Mouse (Mus musculus) hindbrain, postnatal 0 days (tissue): ENCODE data around the gene Fbxo9. TPM values are rescaled to one million over a fixed set of nuclear protein-coding genes. Genes with fewer than 3 reads are reported as not detected.

ENCODE experiments used
- ATAC-seq: fragments of 200-750 bp; cut with Nextera tagmentation; 2 replicates; pipeline ENCODE4 v1.8.0; 2017; ENCODE audit warnings: mild to moderate bottlenecking, moderate TSS enrichment, moderate library complexity
- DNase-seq: peaks from one replicate; pipeline ENCODE4 v3.0.0-alpha.2; 2015; ENCODE audit warnings: low spot score
- H3K27ac ChIP-seq: fragments of 300-500 bp; sonication (generic); 2 replicates; pipeline ENCODE4 v1.5.1; 2014; ENCODE audit warnings: mild to moderate bottlenecking
- H3K27me3 ChIP-seq: fragments of 300-500 bp; sonication (generic); 2 replicates; pipeline ENCODE4 v1.6.1; 2014; ENCODE audit warnings: low read length, mixed read lengths; ENCODE audit not compliant: insufficient read depth
- H3K36me3 ChIP-seq: fragments of 300-500 bp; sonication (generic); 2 replicates; pipeline ENCODE4 v1.6.1; 2014; ENCODE audit warnings: low read length, mixed read lengths; ENCODE audit not compliant: insufficient read depth
- H3K4me1 ChIP-seq: fragments of 300-500 bp; sonication (generic); 2 replicates; pipeline ENCODE4 v1.6.1; 2014; ENCODE audit warnings: antibody characterized with exemption, low read length, mixed read lengths; ENCODE audit not compliant: insufficient read depth
- H3K4me2 ChIP-seq: fragments of 300-500 bp; sonication (generic); 2 replicates; pipeline ENCODE4 v1.6.1; 2014; ENCODE audit warnings: low read depth, mild to moderate bottlenecking, low read length, moderate library complexity, mixed read lengths
- H3K4me3 ChIP-seq: fragments of 300-500 bp; sonication (generic); 2 replicates; pipeline ENCODE4 v1.5.1; 2014; ENCODE audit warnings: low read length
- H3K9ac ChIP-seq: fragments of 300-500 bp; sonication (generic); replicated peaks from 2 replicates; pipeline ENCODE4 v1.6.1; 2014; ENCODE audit warnings: mild to moderate bottlenecking, low read length, moderate library complexity, mixed read lengths
- H3K9me3 ChIP-seq: fragments of 300-500 bp; sonication (generic); 2 replicates; pipeline ENCODE4 v1.6.1; 2016; ENCODE audit warnings: low read length, mixed read lengths
- CTCF ChIP-seq: IDR thresholded peaks from 2 replicates; pipeline ENCODE4 v1.5.1; 2016; ENCODE audit warnings: antibody characterized with exemption, control low read depth, low read depth
- WGBS: fragments of 180-500 bp; shearing (Covaris S2); extraction: QIAGEN DNeasy Blood & Tissue Kit; methylation state at CpG from one replicate; pipeline ENCODE4 v1.1.7; 2014; 5-methylcytosine and 5-hydroxymethylcytosine counted together
- polyA plus RNA-seq: library from polyadenylated mRNA; unstranded; fragments of >200 nt; fragmentation: Nextera tagmentation; extraction: Ambion mirVana; gene quantifications from 2 replicates; pipeline ENCODE4 v1.2.1, GENCODE M21; 2015
- total RNA-seq: library from RNA; depleted of rRNA; stranded (reverse); fragments of >200 nt; gene quantifications from 2 replicates; pipeline ENCODE4 v1.2.3, GENCODE M21; 2014

The Fbxo9 gene
- total and polyA plus RNA-seq, 2 experiments from 2014 or later: 88.9 to 109 TPM

GRCm38 (mm10) chr9:78090596-78090995 lies 18.3 kb downstream of the Fbxo9 start:
- no peak for TF ChIP-seq CTCF
- Histone ChIP-seq H3K36me3 (peaks cover 41% of the 10 kb centered on the region), H3K27me3 (no peaks in the 10 kb centered on the region), H3K4me3 (no peak overlapping the region), H3K4me1 (no peaks in the 10 kb centered on the region), H3K27ac (no peak overlapping the region), H3K9ac (no peak overlapping the region), H3K4me2 (no peak overlapping the region), H3K9me3 (no peaks in the 10 kb centered on the region)
- DNase-seq: no peak
- ATAC-seq: no peak
- 91% methylated on average over 3 of the region's 3 CpGs for WGBS

- peaks cover 41% of the 10 kb centered on the region for H3K36me3 ChIP-seq
- no peak overlapping the region for H3K4me3 ChIP-seq
- no peaks in the 10 kb centered on the region for H3K4me1 ChIP-seq
- no peak for DNase-seq
- no peak for ATAC-seq
- 66% methylated on average over 1 of the region's 1 CpGs for WGBS
- TF ChIP-seq CTCF: no peak
- H3K4me2 ChIP-seq: no peak overlapping the region
- H3K9ac ChIP-seq: no peak overlapping the region
- no peaks in the 10 kb centered on the region for H3K9me3 ChIP-seq
- peak overlapping the region; percentile 3; the same call in 1 of the 2 replicates for H3K27ac ChIP-seq
- H3K27me3 ChIP-seq: no peaks in the 10 kb centered on the region
Observed at GRCm38 (mm10) chr9:78089906-78090305, 19.0 kb downstream of the Fbxo9 start.

- no peak overlapping the region for H3K9ac ChIP-seq
- H3K4me1 ChIP-seq: no peaks in the 10 kb centered on the region
- no peak overlapping the region for H3K27ac ChIP-seq
- no peaks in the 10 kb centered on the region for H3K27me3 ChIP-seq
- 79% methylated on average over 7 of the region's 7 CpGs for WGBS
- no peaks in the 10 kb centered on the region for H3K9me3 ChIP-seq
- TF ChIP-seq CTCF: no peak
- H3K36me3 ChIP-seq: peaks cover 46% of the 10 kb centered on the region
- DNase-seq: no peak
- H3K4me3 ChIP-seq: no peak overlapping the region
- ATAC-seq: no peak
- no peak overlapping the region for H3K4me2 ChIP-seq
Observed at GRCm38 (mm10) chr9:78088971-78089370, 19.9 kb downstream of the Fbxo9 start.

DNA sequence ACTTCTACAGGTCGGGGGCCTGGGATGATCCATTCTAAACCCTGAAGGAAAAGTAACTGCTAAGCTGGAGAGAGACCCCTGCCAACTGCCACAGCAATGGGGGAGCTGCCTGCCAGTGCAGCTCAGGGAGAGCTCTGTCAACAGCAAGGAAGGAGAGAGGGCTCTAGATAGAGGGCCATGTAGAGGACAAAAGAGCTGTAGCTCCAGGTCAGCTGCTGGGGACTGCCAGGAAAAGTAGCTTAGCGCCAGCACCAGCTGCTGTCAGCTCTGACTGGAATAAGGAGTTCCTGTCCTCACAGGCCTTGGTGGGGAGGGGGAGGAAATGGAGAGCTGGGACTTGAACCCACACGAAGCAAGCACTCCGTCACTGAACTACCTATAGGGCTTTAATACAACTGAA lies 20.3 kb downstream of the Fbxo9 start:
- no peaks in the 10 kb centered on the region for H3K9me3 ChIP-seq
- no peak overlapping the region for H3K9ac ChIP-seq
- ATAC-seq (peak; percentile 57; the same call in 1 of the 2 replicates), DNase-seq (no peak)
- H3K4me3 ChIP-seq: no peak overlapping the region
- no peak overlapping the region for H3K27ac ChIP-seq
- no peaks in the 10 kb centered on the region for H3K27me3 ChIP-seq
- WGBS: 50% methylated on average over 4 of the region's 4 CpGs
- no peaks in the 10 kb centered on the region for H3K4me1 ChIP-seq
- no peak for TF ChIP-seq CTCF
- no peak overlapping the region for H3K4me2 ChIP-seq
- peaks cover 45% of the 10 kb centered on the region for H3K36me3 ChIP-seq

DNA sequence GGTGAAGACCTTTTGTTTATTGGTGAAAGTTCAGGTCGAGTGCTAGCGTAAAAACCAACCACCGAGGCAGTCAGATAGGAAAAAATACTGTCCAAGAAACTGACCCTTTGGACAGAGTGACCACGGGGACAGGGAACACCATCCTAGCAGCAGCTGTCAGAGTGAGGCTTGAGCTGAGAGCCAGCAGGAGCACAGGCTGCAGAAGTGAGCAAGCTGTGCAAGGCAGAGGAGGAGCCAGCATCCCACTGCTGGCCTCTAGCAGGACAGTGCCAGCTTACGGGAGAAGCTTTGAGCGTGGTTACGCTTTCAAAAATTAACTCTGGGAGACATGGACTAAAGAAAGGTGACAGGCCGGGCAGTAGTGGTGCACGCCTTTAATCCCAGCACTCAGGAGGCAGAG lies 21.1 kb downstream of the Fbxo9 start:
- H3K4me2 ChIP-seq: no peak overlapping the region
- H3K27me3 ChIP-seq: no peaks in the 10 kb centered on the region
- no peak for TF ChIP-seq CTCF
- 78% methylated on average over 9 of the region's 9 CpGs for WGBS
- H3K4me1 ChIP-seq: no peaks in the 10 kb centered on the region
- no peak overlapping the region for H3K27ac ChIP-seq
- peaks cover 41% of the 10 kb centered on the region for H3K36me3 ChIP-seq
- no peak overlapping the region for H3K4me3 ChIP-seq
- ATAC-seq: no peak
- H3K9ac ChIP-seq: no peak overlapping the region
- no peaks in the 10 kb centered on the region for H3K9me3 ChIP-seq
- DNase-seq: no peak

DNA sequence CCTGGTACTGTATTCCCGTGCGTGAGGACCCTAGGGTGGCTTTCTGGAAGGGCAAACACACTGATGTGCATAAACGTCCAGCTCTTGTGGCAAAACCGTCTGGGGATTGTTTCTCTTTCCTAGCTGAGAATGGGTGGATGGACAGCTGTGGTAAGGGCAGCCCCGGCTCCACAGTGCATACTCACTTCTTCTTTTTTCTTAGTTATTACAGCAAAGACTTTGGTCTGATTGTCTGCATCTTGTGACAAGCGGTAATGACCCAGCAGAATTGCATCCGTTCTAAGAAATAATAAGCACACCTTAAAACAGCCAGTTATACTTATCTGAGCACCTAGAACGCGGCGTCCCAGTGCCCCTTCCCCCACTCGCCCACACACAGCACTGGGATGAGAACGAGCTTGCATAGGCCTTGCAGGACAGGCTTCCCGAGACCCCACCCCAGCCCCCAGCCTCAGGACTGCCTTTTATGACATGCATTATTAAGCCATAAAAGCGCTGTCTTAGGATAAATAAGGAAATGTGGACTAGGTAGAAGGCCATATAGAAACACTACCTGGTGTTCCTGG lies 23.1 kb downstream of the Fbxo9 start:
- H3K9me3 ChIP-seq: no peaks in the 10 kb centered on the region
- H3K27me3 ChIP-seq: no peaks in the 10 kb centered on the region
- no peaks in the 10 kb centered on the region for H3K4me1 ChIP-seq
- ATAC-seq (no peak), DNase-seq (no peak)
- WGBS: 91% methylated on average over 14 of the region's 14 CpGs
- no peak overlapping the region for H3K4me3 ChIP-seq
- no peak for TF ChIP-seq CTCF
- no peak overlapping the region for H3K4me2 ChIP-seq
- no peak overlapping the region for H3K27ac ChIP-seq
- no peak overlapping the region for H3K9ac ChIP-seq
- H3K36me3 ChIP-seq: peaks cover 44% of the 10 kb centered on the region

GRCm38 (mm10) chr9:78084341-78084740 lies 24.5 kb downstream of the Fbxo9 start:
- WGBS: 95% methylated on average over 4 of the region's 4 CpGs
- no peak for ATAC-seq
- no peak for DNase-seq
- no peak overlapping the region for H3K4me3 ChIP-seq
- no peak overlapping the region for H3K9ac ChIP-seq
- H3K27ac ChIP-seq: no peak overlapping the region
- TF ChIP-seq CTCF: no peak
- no peak overlapping the region for H3K4me2 ChIP-seq
- H3K27me3 ChIP-seq: no peaks in the 10 kb centered on the region
- no peaks in the 10 kb centered on the region for H3K9me3 ChIP-seq
- H3K36me3 ChIP-seq: peaks cover 45% of the 10 kb centered on the region
- H3K4me1 ChIP-seq: no peaks in the 10 kb centered on the region
